Mouse (Mus musculus): ENCODE measurements around the gene Gm436.

Gene Gm436

DNA sequence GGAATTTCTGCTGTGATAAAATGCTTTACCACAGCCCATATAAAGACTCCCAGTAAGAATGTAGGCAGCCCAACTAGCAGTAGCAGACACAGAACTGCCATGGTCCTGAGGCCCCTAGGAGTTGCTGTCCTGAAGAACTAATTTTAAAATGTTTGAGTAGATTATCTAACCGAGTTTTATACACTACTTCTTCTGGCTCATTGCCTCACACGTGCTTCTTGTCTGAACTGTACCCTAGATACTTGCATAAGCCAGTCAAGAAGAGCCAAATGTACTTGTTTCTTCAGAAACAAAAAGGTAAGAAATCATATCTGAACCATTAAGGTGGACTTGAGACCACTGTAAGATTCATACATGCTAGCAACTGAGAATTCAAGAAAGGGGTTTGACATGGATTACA, at the start of gene Gm436:
Gm436 (minus strand) TSS at position 101 of the 400 bp plus-strand sequence.
- in situ Hi-C loops (cut with MboI, MseI), result no loop called here

DNA sequence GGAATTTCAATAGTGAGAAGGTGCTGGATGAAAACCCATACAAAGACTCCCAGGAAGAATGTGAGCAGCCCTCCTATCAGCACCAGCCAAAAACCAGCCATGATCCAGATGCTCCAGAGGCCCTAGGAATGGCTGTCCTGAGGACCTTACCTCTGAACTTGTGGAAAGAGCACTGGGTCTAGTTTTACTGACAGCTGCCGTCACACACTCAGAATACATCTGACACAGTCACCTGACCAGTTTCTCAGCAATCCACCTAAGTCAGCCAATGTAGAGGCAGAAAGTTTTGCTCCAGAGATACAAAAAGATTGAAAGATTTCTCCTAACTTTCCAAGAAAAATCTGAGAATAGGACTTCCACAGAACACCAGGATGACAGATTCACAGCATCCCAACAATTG, 35.1 kb upstream of the Gm436 start, which contains the start of gene Gm13178:
Gm13178 (minus strand) TSS at position 101 of the 400 bp plus-strand sequence.
- in situ Hi-C loops (cut with MboI, MseI), result no loop called here

DNA sequence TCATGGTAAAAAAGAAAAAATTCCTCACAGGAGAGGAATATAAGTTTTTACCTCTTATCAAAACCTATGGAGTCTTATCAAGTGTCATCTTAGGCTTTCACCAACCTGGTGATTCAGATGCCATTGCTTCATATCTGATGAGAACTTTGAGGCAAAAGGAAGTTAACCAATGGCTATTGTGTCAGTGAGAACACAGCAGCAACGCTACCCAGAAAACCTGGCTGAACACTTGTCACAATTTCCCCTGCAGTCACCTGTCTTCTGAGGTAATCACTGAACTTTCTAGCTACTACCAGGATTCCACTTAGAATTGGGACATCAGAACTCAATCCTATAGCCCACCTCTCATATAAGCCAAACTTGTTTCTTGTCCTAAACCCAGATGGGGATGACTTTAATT, 33.5 kb upstream of the Gm436 start:
- in situ Hi-C loops (cut with MboI, MseI), result no loop called here

DNA sequence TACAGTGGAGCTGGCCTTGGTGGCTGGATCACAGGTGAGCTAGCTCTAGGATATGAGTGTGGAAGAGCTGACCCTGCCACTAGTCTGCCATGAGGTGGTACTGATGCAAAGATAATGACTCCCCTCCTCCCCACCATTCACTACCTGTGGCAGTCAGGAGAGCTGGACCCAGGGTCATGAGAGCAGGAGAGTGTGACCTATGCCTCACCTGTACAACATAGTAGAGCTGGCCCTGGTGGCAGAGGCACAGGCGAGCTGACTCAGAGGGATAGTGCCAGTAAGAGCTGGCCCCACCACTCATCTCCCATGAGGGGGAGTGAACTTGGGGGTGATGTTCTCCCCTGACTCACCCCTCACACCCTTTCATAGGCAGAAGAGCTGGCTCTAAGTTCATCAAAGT, 32.1 kb upstream of the Gm436 start:
- in situ Hi-C loops (cut with MboI, MseI), result no loop called here

DNA sequence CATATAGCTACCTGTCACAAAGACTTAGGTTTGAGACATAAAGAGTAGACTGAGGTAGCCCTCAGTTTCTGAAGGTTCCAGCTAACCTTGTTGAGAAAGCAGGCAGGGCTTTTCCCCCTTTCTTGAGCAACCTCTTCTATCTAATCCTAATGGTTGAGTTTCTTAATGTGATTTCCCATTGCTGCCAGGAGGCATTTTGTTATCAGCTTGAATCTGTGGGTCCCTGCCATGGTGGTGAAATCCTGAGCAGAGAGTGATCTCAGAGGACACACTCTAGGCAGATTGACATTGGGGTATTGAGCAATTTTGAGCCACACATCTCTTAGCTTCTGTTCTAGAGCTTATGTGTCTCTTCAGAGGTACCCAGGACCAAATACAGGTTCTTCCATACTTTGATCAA, 47.9 kb downstream of the Gm436 start:
- in situ Hi-C loops (cut with MboI, MseI), result no loop called here
